Mouse (Mus musculus): ENCODE data around the gene Slc4a1. TPM values are rescaled to one million over a fixed set of nuclear protein-coding genes. Genes with fewer than 3 reads are reported as not detected.
"Not testable (repeated sequence)": the region's sequence is repeated elsewhere in the genome, so short reads cannot be mapped to it uniquely, and the experiment has no call there.

The Slc4a1 gene
- polyA plus RNA-seq (2015; fragmentation: Nextera tagmentation; extraction: Ambion mirVana), result 4.4 and 5.0 TPM in 2 replicates

DNA sequence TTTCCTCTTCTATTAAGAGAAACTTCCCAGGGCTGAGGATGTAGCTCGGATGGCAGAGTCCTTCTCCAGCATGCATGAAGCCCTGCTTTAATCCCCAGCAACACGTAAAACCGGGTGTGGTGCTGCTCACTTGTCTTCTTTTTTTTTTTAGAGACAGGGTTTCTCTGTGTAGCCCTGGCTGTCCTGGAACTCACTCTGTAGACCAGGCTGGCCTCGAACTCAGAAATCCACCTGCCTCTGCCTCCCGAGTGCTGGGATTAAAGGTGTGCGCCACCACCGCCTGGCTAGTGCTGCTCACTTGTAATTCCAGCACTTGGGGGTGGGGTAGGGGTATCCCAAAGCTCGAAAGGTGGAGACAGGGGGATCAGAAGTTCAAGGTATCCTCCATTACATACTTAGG lies at the start of gene Slc4a1:
Gene Slc4a1 (minus strand): TSS at position 101 of the 400 bp plus-strand sequence.
- ATAC-seq (ENCODE audit: low FRiP score); H3K9me3 ChIP-seq; H3K27ac ChIP-seq: not testable (repeated sequence)

GRCm38 (mm10) chr11:102415034-102415802 lies 49.2 kb upstream of the Slc4a1 start:
- ATAC-seq (ENCODE audit: low FRiP score), result no peak
- no peak overlapping the region for H3K9ac ChIP-seq
- H3K27ac ChIP-seq, result no peak overlapping the region
- 78% methylated on average over 10 of the region's 10 CpGs for WGBS
- 0 out of 2 replicates have a peak, but pooled peaks cover 3% of the 10 kb centered on the region for H3K27me3 ChIP-seq
- H3K4me3 ChIP-seq, result no peak overlapping the region
- no peaks in the 10 kb centered on the region for H3K36me3 ChIP-seq
- no peaks in the 10 kb centered on the region for H3K4me1 ChIP-seq (replicated peaks)
- no peaks in the 10 kb centered on the region for H3K9me3 ChIP-seq
- no peak overlapping the region for H3K4me2 ChIP-seq

More for the DNA sequence above, at the start of gene Slc4a1:
- H3K4me1 ChIP-seq (replicated peaks); H3K9ac ChIP-seq; H3K4me2 ChIP-seq; H3K4me3 ChIP-seq; H3K36me3 ChIP-seq; H3K27me3 ChIP-seq: not testable (repeated sequence)
- 86% methylated on average over 8 of the region's 8 CpGs for WGBS

DNA sequence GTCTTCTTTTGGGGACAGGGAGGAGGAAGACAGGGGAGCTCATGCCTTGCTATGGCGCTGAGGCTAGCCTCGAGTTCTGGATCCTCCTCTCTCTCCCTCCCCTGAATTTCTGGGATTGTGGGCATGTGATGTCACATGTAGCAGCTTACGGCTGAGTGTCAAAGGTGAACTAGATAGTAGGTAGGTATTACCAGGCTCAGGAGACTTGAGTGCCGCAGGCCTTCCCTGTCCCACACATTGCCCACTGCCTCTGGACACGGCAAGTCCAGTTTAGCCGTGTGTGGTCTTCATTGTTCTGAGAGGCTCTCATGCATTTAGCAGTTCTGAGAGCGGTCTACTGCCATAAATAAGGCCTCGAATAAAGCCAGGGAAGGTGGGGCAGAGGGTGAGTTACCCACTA lies 47.1 kb upstream of the Slc4a1 start:
- Histone ChIP-seq H3K4me2 (no peak overlapping the region), H3K27ac (no peak overlapping the region), H3K27me3 (0 out of 2 replicates have a peak, but pooled peaks cover 3% of the 10 kb centered on the region), H3K36me3 (no peaks in the 10 kb centered on the region), H3K4me3 (no peak overlapping the region), H3K4me1 (replicated peaks) (peaks cover under 1% of the 10 kb centered on the region), H3K9me3 (no peaks in the 10 kb centered on the region), H3K9ac (no peak overlapping the region)
- WGBS, result 79% methylated on average over 8 of the region's 8 CpGs
- ATAC-seq (ENCODE audit: low FRiP score), result no peak

GRCm38 (mm10) chr11:102411704-102412103 lies 45.7 kb upstream of the Slc4a1 start:
- WGBS, result 9% methylated on average over 11 of the region's 11 CpGs
- no peak overlapping the region for H3K9ac ChIP-seq
- peaks cover 9% of the 10 kb centered on the region for H3K4me1 ChIP-seq (replicated peaks)
- no peak overlapping the region for H3K4me3 ChIP-seq
- no peaks in the 10 kb centered on the region for H3K36me3 ChIP-seq
- no peak for ATAC-seq (ENCODE audit: low FRiP score)
- no peak overlapping the region for H3K4me2 ChIP-seq
- H3K27me3 ChIP-seq, result 0 out of 2 replicates have a peak, but pooled peaks cover 3% of the 10 kb centered on the region
- H3K27ac ChIP-seq, result no peak overlapping the region
- no peaks in the 10 kb centered on the region for H3K9me3 ChIP-seq

- Histone ChIP-seq H3K4me3 (no peak overlapping the region), H3K27ac (no peak overlapping the region), H3K4me1 (replicated peaks) (peaks cover 16% of the 10 kb centered on the region), H3K9ac (no peak overlapping the region), H3K36me3 (no peaks in the 10 kb centered on the region), H3K9me3 (no peaks in the 10 kb centered on the region), H3K27me3 (0 out of 2 replicates have a peak, but pooled peaks cover 3% of the 10 kb centered on the region), H3K4me2 (no peak overlapping the region)
- 84% methylated on average over 3 of the region's 3 CpGs for WGBS
- ATAC-seq (ENCODE audit: low FRiP score), result no peak
These were observed 45.1 kb upstream of the Slc4a1 start for GRCm38 (mm10) chr11:102411061-102411460.

DNA sequence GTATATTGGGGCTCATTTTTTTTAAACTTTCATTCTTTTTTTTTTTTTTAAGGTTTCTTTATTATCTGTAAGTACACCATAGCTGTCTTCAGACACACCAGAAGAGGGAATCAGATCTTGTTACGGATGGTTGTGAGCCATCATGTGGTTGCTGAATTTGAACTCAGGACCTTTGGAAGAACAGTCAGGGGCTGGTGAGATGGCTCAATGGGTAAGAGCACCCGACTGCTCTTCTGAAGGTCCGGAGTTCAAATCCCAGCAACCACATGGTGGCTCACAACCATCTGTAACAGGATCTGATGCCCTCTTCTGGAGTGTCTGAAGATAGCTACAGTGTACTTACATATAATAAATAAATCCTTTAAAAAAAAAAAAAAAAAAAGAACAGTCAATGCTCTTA lies 44.3 kb upstream of the Slc4a1 start:
- not testable (repeated sequence) for H3K27ac ChIP-seq; H3K4me3 ChIP-seq; ATAC-seq (ENCODE audit: low FRiP score); H3K9me3 ChIP-seq; H3K9ac ChIP-seq; H3K27me3 ChIP-seq; H3K36me3 ChIP-seq; H3K4me2 ChIP-seq
- H3K4me1 ChIP-seq (replicated peaks), result peaks cover 23% of the 10 kb centered on the region
- 97% methylated on average over 3 of the region's 3 CpGs for WGBS

DNA sequence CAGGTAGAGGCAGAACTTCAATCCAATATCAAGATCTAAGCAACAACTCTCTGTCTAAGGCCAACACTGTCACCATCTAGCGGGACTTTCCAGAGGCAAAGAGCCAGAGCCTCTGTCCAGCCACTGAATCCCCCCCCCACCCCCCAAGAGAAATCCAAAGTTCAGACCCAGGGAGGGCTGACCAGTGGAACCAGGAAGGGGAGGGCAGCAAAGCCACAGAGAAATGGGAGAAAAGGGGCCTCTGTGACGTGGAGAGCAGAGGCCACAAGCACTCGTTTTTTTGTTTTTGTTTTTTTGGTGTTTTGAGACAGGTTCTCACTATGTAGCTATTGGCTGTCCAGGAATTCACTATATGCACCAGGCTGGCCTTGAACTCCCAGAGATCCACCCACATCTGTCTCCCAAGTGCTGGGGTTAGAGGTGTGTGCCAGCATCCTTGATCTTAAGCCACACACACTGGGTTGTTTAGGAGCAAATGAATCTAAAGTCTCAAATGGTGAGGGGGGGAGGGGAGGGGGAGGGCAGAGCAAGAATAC lies 43.9 kb upstream of the Slc4a1 start:
- H3K9ac ChIP-seq, result no peak overlapping the region
- 95% methylated on average over 3 of the region's 3 CpGs for WGBS

GRCm38 (mm10) chr11:102408888-102409794 lies 43.1 kb upstream of the Slc4a1 start:
- no peak overlapping the region; the same call in 1 of the 2 replicates for H3K9ac ChIP-seq
- 45% methylated on average over 15 of the region's 15 CpGs for WGBS
- H3K4me2 ChIP-seq, result peak overlapping the region; percentile 93
- peaks cover 8% of the 10 kb centered on the region for H3K36me3 ChIP-seq
- peaks cover 34% of the 10 kb centered on the region for H3K4me1 ChIP-seq (replicated peaks)
- H3K4me3 ChIP-seq, result peak overlapping the region; percentile 77
- peak overlapping the region; percentile 60 for H3K27ac ChIP-seq
- H3K27me3 ChIP-seq, result no peaks in the 10 kb centered on the region
- H3K9me3 ChIP-seq, result no peaks in the 10 kb centered on the region
- no peak for ATAC-seq (ENCODE audit: low FRiP score)

More for the DNA sequence above, 43.9 kb upstream of the Slc4a1 start:
- Histone ChIP-seq H3K4me1 (replicated peaks) (peaks cover 28% of the 10 kb centered on the region), H3K4me2 (no peak overlapping the region), H3K9me3 (no peaks in the 10 kb centered on the region), H3K27ac (no peak overlapping the region), H3K36me3 (peaks cover 1% of the 10 kb centered on the region), H3K27me3 (no peaks in the 10 kb centered on the region), H3K4me3 (no peak overlapping the region)
- ATAC-seq (ENCODE audit: low FRiP score), result no peak

DNA sequence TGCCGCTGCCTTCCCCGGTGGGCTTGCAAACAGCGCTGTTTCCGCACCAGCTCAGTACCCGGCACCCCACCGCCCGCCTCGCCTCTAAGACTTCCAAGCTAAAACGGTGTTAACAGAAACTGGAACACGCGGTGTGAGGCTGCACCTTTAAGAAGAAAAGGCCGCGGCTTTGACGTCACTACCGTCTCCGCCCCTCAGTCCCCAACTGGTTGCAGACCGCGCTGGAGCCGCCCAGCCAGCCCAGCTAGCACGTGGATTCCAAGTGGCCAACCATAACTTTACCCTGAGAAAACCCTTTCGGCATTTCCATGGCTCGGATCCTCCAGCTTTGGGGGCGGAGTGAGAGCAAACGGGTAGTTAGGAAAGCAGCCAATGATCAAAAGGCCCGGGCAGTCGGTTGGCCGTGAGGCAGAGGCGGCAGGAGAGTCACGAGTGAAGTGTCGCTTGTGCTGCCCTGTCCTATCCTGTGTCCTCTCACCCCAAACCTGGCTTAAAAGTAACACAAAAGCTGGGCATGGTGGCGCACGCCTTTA lies 42.4 kb upstream of the Slc4a1 start:
- H3K36me3 ChIP-seq, result peaks cover 16% of the 10 kb centered on the region
- H3K9ac ChIP-seq, result no peak overlapping the region; the same call in 1 of the 2 replicates
- H3K9me3 ChIP-seq, result no peaks in the 10 kb centered on the region
- peak; percentile 89 for ATAC-seq (ENCODE audit: low FRiP score)
- H3K27me3 ChIP-seq, result no peaks in the 10 kb centered on the region
- H3K4me2 ChIP-seq, result peak overlapping the region; percentile 93
- peak overlapping the region; percentile 92 for H3K27ac ChIP-seq
- peak overlapping the region; percentile 77 for H3K4me3 ChIP-seq
- WGBS, result under 1% methylated on average over 32 of the region's 32 CpGs
- peaks cover 34% of the 10 kb centered on the region for H3K4me1 ChIP-seq (replicated peaks)

DNA sequence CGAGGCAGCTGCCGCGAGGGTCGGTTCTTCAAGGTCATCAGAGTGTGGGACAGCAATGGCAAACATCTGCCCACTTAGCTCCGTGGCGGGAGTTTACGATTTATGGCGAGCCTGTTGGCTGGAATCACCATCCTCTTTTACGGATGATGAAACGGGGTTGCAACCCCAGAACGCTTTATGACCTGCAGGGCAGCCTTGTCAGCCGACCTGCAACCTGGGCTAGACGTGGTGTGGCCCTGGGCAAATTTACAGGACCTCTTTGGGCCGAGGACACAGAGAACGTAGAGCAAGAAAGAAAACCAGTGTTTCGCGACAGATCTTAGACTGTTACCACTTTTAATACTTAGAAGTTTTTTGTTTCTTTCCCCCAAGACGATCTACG lies 41.8 kb upstream of the Slc4a1 start, which contains the start of gene Slc25a39:
Gene Slc25a39 (minus strand): TSS at position 113 of the 382 bp plus-strand sequence.
- ATAC-seq (ENCODE audit: low FRiP score), result no peak
- 1% methylated on average over 19 of the region's 19 CpGs for WGBS

DNA sequence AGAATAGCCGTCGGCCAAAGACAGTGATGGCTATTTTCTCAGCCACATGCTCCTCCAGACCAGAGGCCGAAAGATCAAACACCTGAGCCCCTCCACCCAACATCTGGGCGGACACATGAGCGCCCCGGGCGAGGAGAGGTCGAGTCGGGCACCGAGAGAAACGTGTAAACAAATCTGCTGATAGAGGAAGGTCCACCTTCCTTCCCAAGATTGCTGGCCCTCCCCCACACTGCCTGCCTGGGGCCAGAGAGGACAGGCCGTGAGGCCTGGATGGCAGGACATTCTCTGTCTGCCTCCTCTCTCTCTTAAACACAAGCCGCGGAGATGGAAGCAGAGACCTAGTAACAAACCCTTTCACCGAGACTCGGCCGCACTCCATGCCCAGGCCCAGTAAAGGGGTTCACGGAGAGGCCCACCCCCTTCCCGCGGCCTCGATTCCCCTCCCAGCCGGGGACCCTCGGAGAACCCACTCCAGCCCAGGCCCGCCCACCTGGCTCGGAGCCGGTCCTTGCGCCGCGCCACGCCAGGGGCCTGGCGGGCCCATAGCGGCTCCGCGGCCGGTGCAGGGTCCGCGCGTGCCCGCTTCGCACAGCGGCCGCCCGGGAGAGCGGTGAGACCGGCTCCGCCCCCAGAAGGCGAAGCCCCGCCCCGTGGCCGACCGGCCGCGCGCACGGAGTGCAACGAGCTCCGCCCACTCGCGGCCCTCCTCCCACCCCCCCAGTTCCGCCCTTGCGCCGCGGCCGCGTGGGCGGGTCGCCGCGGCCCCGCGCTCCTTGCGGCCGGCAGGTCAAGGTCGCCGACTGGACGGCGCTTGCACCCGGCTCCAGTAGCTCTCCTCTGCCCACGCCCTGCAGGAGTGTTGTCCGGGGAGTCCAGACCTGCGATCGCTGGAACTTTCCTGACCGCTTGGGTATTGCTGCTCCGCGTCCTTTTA lies 41.2 kb upstream of the Slc4a1 start:
- Histone ChIP-seq H3K9me3 (no peaks in the 10 kb centered on the region), H3K4me3 (peak overlapping the region; percentile 77), H3K27ac (peak overlapping the region; percentile 92), H3K9ac (peak overlapping the region; percentile 93), H3K4me2 (peak overlapping the region; percentile 93), H3K4me1 (replicated peaks) (peaks cover 34% of the 10 kb centered on the region), H3K36me3 (peaks cover 28% of the 10 kb centered on the region), H3K27me3 (no peaks in the 10 kb centered on the region)
- under 1% methylated on average over 85 of the region's 85 CpGs for WGBS
- ATAC-seq (ENCODE audit: low FRiP score), result peak; percentile 65

More for the DNA sequence above, 41.8 kb upstream of the Slc4a1 start, which contains the start of gene Slc25a39:
- Histone ChIP-seq H3K36me3 (peaks cover 22% of the 10 kb centered on the region), H3K27ac (peak within 1 kb of the TSS; percentile 92), H3K4me2 (peak within 1 kb of the TSS; percentile 93), H3K4me1 (replicated peaks) (peaks cover 34% of the 10 kb centered on the region), H3K4me3 (peak within 1 kb of the TSS; percentile 77), H3K9me3 (no peaks in the 10 kb centered on the region), H3K9ac (peak within 1 kb of the TSS; percentile 93), H3K27me3 (no peaks in the 10 kb centered on the region)

Data from hindbrain, embryonic 13.5 days (tissue).